Mouse (Mus musculus) midbrain, embryonic 12.5 days (tissue): ENCODE measurements around the gene Cct4. TPM values are rescaled to one million over a fixed set of nuclear protein-coding genes. Genes with fewer than 3 reads are reported as not detected.

Experiments used
- ATAC-seq: fragments of 200-750 bp; cut with Nextera tagmentation; 2 replicates; pipeline ENCODE4 v1.8.0; 2017; ENCODE audit warnings: low read depth, moderate TSS enrichment, moderate library complexity; ENCODE audit not compliant: low FRiP score
- H3K27ac ChIP-seq: fragments of 300-500 bp; sonication (generic); replicated peaks from 2 replicates; pipeline ENCODE4 v1.5.1; 2016; ENCODE audit warnings: mild to moderate bottlenecking
- H3K27me3 ChIP-seq: fragments of 300-500 bp; sonication (generic); 2 replicates; pipeline ENCODE4 v1.6.1; 2016; ENCODE audit warnings: mild to moderate bottlenecking
- H3K36me3 ChIP-seq: fragments of 300-500 bp; sonication (generic); 2 replicates; pipeline ENCODE4 v1.6.1; 2016
- H3K4me1 ChIP-seq: fragments of 300-500 bp; sonication (generic); 2 replicates; pipeline ENCODE4 v1.6.1; 2016
- H3K4me2 ChIP-seq: fragments of 300-500 bp; sonication (generic); replicated peaks from 2 replicates; pipeline ENCODE4 v1.6.1; 2016; ENCODE audit warnings: mild to moderate bottlenecking, moderate library complexity
- H3K4me3 ChIP-seq: fragments of 300-500 bp; sonication (generic); 2 replicates; pipeline ENCODE4 v1.5.1; 2016; ENCODE audit warnings: mild to moderate bottlenecking
- H3K9ac ChIP-seq: fragments of 300-500 bp; sonication (generic); replicated peaks from 2 replicates; pipeline ENCODE4 v1.6.1; 2016; ENCODE audit warnings: mild to moderate bottlenecking, moderate library complexity
- H3K9me3 ChIP-seq: fragments of 300-500 bp; sonication (generic); 2 replicates; pipeline ENCODE4 v1.6.1; 2016; ENCODE audit warnings: mild to moderate bottlenecking
- WGBS: fragments of 180-500 bp; shearing (Covaris S2); methylation state at CpG from one replicate; pipeline ENCODE4 v1.1.7; 2016; 5-methylcytosine and 5-hydroxymethylcytosine counted together
- polyA plus RNA-seq: library from polyadenylated mRNA; unstranded; fragments of >200 nt; fragmentation: Nextera tagmentation; extraction: Ambion mirVana; gene quantifications from 2 replicates; pipeline ENCODE4 v1.2.1, GENCODE M21; 2016

The Cct4 gene
- polyA plus RNA-seq, 1 experiment from 2014 or later = 378 TPM

GRCm38 (mm10) chr11:22987357-22987756, 3.0 kb upstream of the Cct4 start:
- H3K36me3 ChIP-seq = no peaks in the 10 kb centered on the region
- no peaks in the 10 kb centered on the region for H3K27me3 ChIP-seq
- H3K4me1 ChIP-seq = peaks cover 17% of the 10 kb centered on the region
- H3K4me2 ChIP-seq = no peak overlapping the region
- no peak overlapping the region for H3K27ac ChIP-seq
- 53% methylated on average over 2 of the region's 2 CpGs for WGBS
- no peak overlapping the region for H3K4me3 ChIP-seq
- no peak overlapping the region for H3K9ac ChIP-seq
- no peak for ATAC-seq
- no peaks in the 10 kb centered on the region for H3K9me3 ChIP-seq

DNA sequence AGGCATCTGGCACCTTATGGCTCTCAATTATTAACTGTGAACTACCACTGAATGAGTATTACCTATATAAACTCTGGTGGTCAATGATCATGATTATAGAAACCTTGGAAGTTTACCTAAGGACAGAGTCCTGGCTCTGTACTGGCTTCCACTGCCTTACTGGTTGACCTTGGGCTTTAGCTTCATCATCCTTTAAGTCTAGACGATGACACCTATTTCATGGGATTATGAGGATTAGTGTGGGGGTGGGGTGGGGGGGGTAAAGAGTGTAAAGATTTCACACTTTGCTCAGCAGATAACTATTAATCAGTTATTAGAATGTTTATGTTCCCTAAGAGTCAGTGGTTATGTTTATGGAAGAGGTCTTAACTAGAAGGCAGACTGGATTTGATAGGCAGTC, 533 bp upstream of the Cct4 start:
- no peaks in the 10 kb centered on the region for H3K27me3 ChIP-seq
- H3K4me3 ChIP-seq = peak overlapping the region; percentile 88
- H3K4me2 ChIP-seq = peak overlapping the region; percentile 97
- H3K4me1 ChIP-seq = peaks cover 18% of the 10 kb centered on the region
- H3K36me3 ChIP-seq = peaks cover 13% of the 10 kb centered on the region
- no peak for ATAC-seq
- 39% methylated on average over 1 of the region's 1 CpGs for WGBS
- peak overlapping the region; percentile 93 for H3K27ac ChIP-seq
- H3K9ac ChIP-seq = peak overlapping the region; percentile 55; the same call in 1 of the 2 replicates
- H3K9me3 ChIP-seq = no peaks in the 10 kb centered on the region

DNA sequence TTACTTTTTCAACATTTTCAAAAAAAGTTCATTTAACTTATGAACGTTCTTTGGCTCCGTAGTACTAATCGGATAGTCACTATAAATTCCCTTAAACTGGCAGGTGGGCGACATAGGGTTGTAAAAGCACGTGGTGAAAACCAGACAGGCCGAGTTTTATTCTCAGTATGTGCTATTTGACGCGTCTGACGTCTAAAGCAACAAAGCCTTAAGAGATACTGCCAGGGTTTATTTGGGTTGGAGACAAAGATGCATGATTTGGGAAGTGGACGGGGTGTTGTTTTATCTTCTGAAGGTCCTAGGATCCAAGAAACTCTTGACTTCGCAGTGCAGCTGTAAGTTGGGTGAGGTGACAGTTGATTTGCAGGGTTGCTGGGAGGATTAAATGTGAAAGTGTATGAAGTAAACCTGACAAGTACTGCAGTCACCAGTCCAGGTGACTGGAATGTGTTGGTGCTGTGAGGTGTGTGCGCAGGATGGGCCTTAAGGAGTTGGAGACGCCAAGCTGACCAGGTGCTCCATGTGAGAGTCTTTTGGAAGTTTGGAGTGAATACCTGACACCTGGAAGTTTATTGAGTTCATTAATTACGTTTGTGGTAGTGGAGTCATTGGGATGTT, 1.0 kb downstream of the Cct4 start:
- no peaks in the 10 kb centered on the region for H3K9me3 ChIP-seq
- no peak overlapping the region for H3K27ac ChIP-seq
- 11% methylated on average over 14 of the region's 14 CpGs for WGBS
- peak overlapping the region; percentile 88 for H3K4me3 ChIP-seq
- H3K27me3 ChIP-seq = no peaks in the 10 kb centered on the region
- peak overlapping the region; percentile 97 for H3K4me2 ChIP-seq
- peaks cover 18% of the 10 kb centered on the region for H3K4me1 ChIP-seq
- no peak for ATAC-seq
- H3K9ac ChIP-seq = peak overlapping the region; percentile 88
- H3K36me3 ChIP-seq = peaks cover 27% of the 10 kb centered on the region

GRCm38 (mm10) chr11:22994271-22994670, 4.0 kb downstream of the Cct4 start:
- H3K9ac ChIP-seq = no peak overlapping the region
- no peak overlapping the region for H3K4me2 ChIP-seq
- ATAC-seq = no peak
- no peak overlapping the region for H3K4me3 ChIP-seq
- H3K9me3 ChIP-seq = no peaks in the 10 kb centered on the region
- WGBS = 98% methylated on average over 2 of the region's 2 CpGs
- peaks cover 18% of the 10 kb centered on the region for H3K4me1 ChIP-seq
- no peaks in the 10 kb centered on the region for H3K27me3 ChIP-seq
- H3K36me3 ChIP-seq = peaks cover 50% of the 10 kb centered on the region
- no peak overlapping the region for H3K27ac ChIP-seq

DNA sequence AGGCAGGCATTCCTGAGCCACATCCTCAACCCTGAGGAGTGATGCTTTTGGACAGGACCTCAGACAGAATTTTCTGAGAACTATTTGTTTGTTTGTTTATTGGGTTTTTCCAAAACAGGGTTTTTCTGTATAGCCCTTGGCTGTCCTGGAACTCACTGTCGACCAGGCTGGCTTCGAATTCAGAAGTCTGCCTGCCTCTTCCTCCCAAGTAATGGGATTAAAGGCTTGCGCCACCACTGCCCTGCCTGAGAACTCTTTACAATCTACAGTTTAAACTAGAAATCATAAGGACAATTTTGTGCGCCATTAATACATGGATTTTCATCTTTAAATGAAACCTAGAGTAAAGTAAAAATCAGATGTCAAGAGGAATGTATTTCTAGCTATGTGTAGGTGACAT, 5.1 kb downstream of the Cct4 start:
- H3K9ac ChIP-seq = no peak overlapping the region
- peaks cover 13% of the 10 kb centered on the region for H3K4me1 ChIP-seq
- H3K27ac ChIP-seq = no peak overlapping the region
- H3K4me3 ChIP-seq = no peak overlapping the region
- H3K36me3 ChIP-seq = peaks cover 61% of the 10 kb centered on the region
- no peaks in the 10 kb centered on the region for H3K9me3 ChIP-seq
- H3K27me3 ChIP-seq = no peaks in the 10 kb centered on the region
- no peak overlapping the region for H3K4me2 ChIP-seq
- 94% methylated on average over 4 of the region's 4 CpGs for WGBS
- ATAC-seq = no peak

DNA sequence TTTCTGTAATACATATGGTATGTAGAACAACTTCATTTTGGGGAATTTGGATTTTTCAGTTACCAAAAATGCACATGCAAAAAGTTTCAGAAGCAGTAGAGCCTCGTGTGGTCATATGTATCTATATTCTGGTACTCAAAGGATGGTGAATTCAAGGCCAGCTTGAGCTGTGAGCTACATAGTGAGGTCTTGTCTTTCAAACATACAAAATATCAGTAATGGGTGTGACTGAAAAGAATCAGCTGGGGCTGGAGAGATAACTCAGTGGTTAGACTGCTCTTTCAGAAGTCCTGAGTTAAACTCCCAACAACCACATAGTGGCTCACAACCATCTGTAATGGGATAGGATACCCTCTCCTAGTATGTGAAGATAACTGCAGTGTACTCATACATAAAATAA, 8.0 kb downstream of the Cct4 start:
- no peak overlapping the region for H3K4me3 ChIP-seq
- H3K27ac ChIP-seq = no peak overlapping the region
- WGBS = 92% methylated on average over 1 of the region's 1 CpGs
- H3K27me3 ChIP-seq = no peaks in the 10 kb centered on the region
- H3K4me1 ChIP-seq = no peaks in the 10 kb centered on the region
- no peak overlapping the region for H3K4me2 ChIP-seq
- H3K9me3 ChIP-seq = no peaks in the 10 kb centered on the region
- peaks cover 82% of the 10 kb centered on the region for H3K36me3 ChIP-seq
- H3K9ac ChIP-seq = no peak overlapping the region
- ATAC-seq = no peak

DNA sequence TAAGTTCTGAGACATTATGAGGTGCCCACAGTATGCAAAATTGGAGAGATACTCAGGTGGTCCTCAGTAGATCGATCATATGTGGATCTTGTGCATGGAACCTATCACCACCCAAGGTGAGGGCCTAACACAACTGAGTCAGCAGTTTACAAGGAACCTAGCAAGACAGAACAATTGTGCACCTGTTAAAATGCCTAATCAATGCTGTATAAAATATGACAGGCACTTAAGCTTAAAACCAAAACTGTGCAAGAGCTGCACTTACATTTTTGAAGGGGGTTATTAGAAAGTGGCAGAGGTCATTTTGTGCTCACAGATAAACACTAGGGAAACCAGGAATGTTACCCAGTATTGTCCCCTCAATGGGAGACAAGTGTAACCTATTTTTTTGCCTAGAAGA, 15.0 kb downstream of the Cct4 start:
- H3K27ac ChIP-seq = no peak overlapping the region
- H3K4me2 ChIP-seq = no peak overlapping the region
- peaks cover 4% of the 10 kb centered on the region; the same call in 1 of the 2 replicates for H3K4me1 ChIP-seq
- 93% methylated on average over 1 of the region's 1 CpGs for WGBS
- peaks cover 38% of the 10 kb centered on the region for H3K36me3 ChIP-seq
- H3K9ac ChIP-seq = no peak overlapping the region
- ATAC-seq = no peak
- H3K9me3 ChIP-seq = no peaks in the 10 kb centered on the region
- H3K27me3 ChIP-seq = no peaks in the 10 kb centered on the region
- H3K4me3 ChIP-seq = no peak overlapping the region

GRCm38 (mm10) chr11:23007166-23007480, 16.8 kb downstream of the Cct4 start:
- Histone ChIP-seq H3K9ac (peak overlapping the region; percentile 44), H3K36me3 (peaks cover 23% of the 10 kb centered on the region), H3K27ac (peak overlapping the region; percentile 95), H3K4me3 (peak overlapping the region; percentile 49), H3K4me1 (peaks cover 4% of the 10 kb centered on the region; the same call in 1 of the 2 replicates), H3K27me3 (no peaks in the 10 kb centered on the region), H3K9me3 (no peaks in the 10 kb centered on the region), H3K4me2 (peak overlapping the region; percentile 68)
- peak; percentile 17; the same call in 1 of the 2 replicates for ATAC-seq
- 9% methylated on average over 6 of the region's 6 CpGs for WGBS

DNA sequence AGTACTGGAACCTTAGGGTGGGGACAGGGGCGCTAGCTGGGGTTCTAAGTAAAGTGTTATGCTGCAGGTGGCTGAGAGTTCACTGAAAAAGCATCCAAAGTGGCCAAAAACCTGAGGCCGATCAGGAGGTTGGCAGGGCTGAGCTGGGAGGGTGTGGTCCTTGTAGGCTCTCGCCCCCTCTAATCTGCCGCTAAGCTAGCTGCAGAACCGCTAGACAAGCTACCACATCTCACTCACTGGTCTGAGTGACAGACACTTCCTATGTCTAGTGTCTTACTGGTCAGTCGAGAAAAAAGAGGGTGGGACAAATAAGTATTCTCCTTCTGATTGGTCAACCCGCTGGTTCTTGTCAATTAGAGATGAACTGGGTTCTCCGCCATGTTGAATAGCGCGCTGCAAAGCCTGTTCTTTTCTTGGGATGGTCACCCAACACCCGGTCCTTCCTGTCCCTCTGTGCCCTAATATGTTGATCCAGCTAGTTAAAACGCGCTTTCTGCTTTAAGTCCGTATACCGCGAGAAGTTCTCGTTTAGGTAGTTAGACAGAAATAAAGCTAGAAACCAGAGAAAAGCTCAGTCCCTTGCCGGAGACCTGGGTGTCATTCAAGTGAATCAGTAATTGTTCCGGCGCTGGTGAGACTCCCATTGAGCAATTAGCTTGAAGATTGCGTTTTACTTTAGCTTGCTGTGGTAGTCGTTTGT, 17.3 kb downstream of the Cct4 start, which contains the start of gene Fam161a:
TSS of gene Fam161a (plus strand) at position 51 of the 700 bp plus-strand sequence.
- WGBS = under 1% methylated on average over 22 of the region's 22 CpGs
- Histone ChIP-seq H3K9ac (peak within 1 kb of the TSS; percentile 66), H3K36me3 (peaks cover 18% of the 10 kb centered on the region), H3K4me2 (peak within 1 kb of the TSS; percentile 68), H3K9me3 (no peaks in the 10 kb centered on the region), H3K4me1 (peaks cover 4% of the 10 kb centered on the region; the same call in 1 of the 2 replicates), H3K4me3 (peak within 1 kb of the TSS; percentile 49), H3K27ac (peak within 1 kb of the TSS; percentile 95), H3K27me3 (no peaks in the 10 kb centered on the region)
- peak; percentile 91 for ATAC-seq

GRCm38 (mm10) chr11:23008181-23008823, 18.0 kb downstream of the Cct4 start:
- Histone ChIP-seq H3K4me2 (peak overlapping the region; percentile 68), H3K27me3 (no peaks in the 10 kb centered on the region), H3K9me3 (no peaks in the 10 kb centered on the region), H3K36me3 (peaks cover 16% of the 10 kb centered on the region), H3K9ac (peak overlapping the region; percentile 66), H3K4me1 (peaks cover 4% of the 10 kb centered on the region; the same call in 1 of the 2 replicates), H3K4me3 (peak overlapping the region; percentile 49), H3K27ac (peak overlapping the region; percentile 95)
- peak; percentile 97 for ATAC-seq
- WGBS = under 1% methylated on average over 40 of the region's 40 CpGs

- peak overlapping the region; percentile 68 for H3K4me2 ChIP-seq
- no peaks in the 10 kb centered on the region for H3K9me3 ChIP-seq
- H3K4me3 ChIP-seq = peak overlapping the region; percentile 49
- no peak overlapping the region; the same call in 1 of the 2 replicates for H3K9ac ChIP-seq
- peaks cover 4% of the 10 kb centered on the region; the same call in 1 of the 2 replicates for H3K4me1 ChIP-seq
- peaks cover 11% of the 10 kb centered on the region for H3K36me3 ChIP-seq
- ATAC-seq = no peak
- H3K27ac ChIP-seq = peak overlapping the region; percentile 95; the same call in 1 of the 2 replicates
- H3K27me3 ChIP-seq = no peaks in the 10 kb centered on the region
- 36% methylated on average over 4 of the region's 4 CpGs for WGBS
Observed at GRCm38 (mm10) chr11:23008824-23009200, 18.5 kb downstream of the Cct4 start.

DNA sequence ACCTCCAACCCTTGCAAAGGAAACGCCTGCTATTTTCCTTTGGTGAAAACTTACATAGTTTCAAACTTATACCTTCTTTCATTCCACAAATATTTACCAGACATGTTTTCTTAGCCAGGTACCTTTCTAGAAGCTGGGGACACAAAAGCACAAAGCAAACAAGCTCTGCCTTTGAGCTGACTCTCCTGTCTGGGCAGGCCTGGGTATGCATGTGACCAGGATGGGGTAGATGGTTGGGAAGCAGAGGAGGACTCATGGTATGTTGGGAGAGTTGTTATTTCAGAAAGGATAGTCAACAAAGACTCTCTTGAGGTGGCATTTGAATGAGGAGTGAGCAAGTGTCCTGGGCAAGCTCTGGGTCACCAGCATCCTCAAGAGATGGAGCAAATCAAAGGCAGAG, 22.8 kb downstream of the Cct4 start:
- ATAC-seq = no peak
- Histone ChIP-seq H3K9ac (no peak overlapping the region), H3K4me2 (no peak overlapping the region), H3K27ac (no peak overlapping the region), H3K27me3 (no peaks in the 10 kb centered on the region), H3K4me3 (no peak overlapping the region), H3K4me1 (no peaks in the 10 kb centered on the region), H3K36me3 (no peaks in the 10 kb centered on the region), H3K9me3 (no peaks in the 10 kb centered on the region)
- 69% methylated on average over 1 of the region's 1 CpGs for WGBS
